Mouse (Mus musculus): ENCODE results near the gene Cdk14. TPM values are rescaled to one million over a fixed set of nuclear protein-coding genes. Genes with fewer than 3 reads are reported as not detected.

Gene Cdk14
- polyA plus RNA-seq, 1 experiment, result 3.1 TPM

- Histone ChIP-seq H3K27me3 (ENCODE audit: control insufficient read depth, insufficient read depth, low read length) (no peaks in the 10 kb centered on the region), H3K27ac (ENCODE audit: control insufficient read depth, insufficient read depth, low read depth, low read length) (no peak overlapping the region), H3K4me1 (ENCODE audit: control insufficient read depth, insufficient read depth, low read length) (no peaks in the 10 kb centered on the region), H3K4me3 (ENCODE audit: control insufficient read depth, low read depth, low read length) (no peak overlapping the region), H3K36me3 (ENCODE audit: control insufficient read depth, insufficient read depth, low read length) (no peaks in the 10 kb centered on the region)
- no peak for TF ChIP-seq POLR2A (IDR thresholded peaks at IDR 0.05; ENCODE audit: control insufficient read depth, low read depth, low read length)
- TF ChIP-seq CTCF (IDR thresholded peaks at IDR 0.05; ENCODE audit: control insufficient read depth, insufficient read depth, insufficient replicate concordance, low read depth, low read length), result no peak
Measured at GRCm38 (mm10) chr5:5261725-5262296, 158.3 kb downstream of the Cdk14 start.

GRCm38 (mm10) chr5:5260966-5261724 is 159.0 kb downstream of the Cdk14 start:
- Histone ChIP-seq H3K27ac (ENCODE audit: control insufficient read depth, insufficient read depth, low read depth, low read length) (no peak overlapping the region), H3K4me1 (ENCODE audit: control insufficient read depth, insufficient read depth, low read length) (no peaks in the 10 kb centered on the region), H3K4me3 (ENCODE audit: control insufficient read depth, low read depth, low read length) (no peak overlapping the region), H3K36me3 (ENCODE audit: control insufficient read depth, insufficient read depth, low read length) (no peaks in the 10 kb centered on the region), H3K27me3 (ENCODE audit: control insufficient read depth, insufficient read depth, low read length) (no peaks in the 10 kb centered on the region)
- no peak for TF ChIP-seq POLR2A (IDR thresholded peaks at IDR 0.05; ENCODE audit: control insufficient read depth, low read depth, low read length)
- no peak for TF ChIP-seq CTCF (IDR thresholded peaks at IDR 0.05; ENCODE audit: control insufficient read depth, insufficient read depth, insufficient replicate concordance, low read depth, low read length)

- TF ChIP-seq CTCF (IDR thresholded peaks at IDR 0.05; ENCODE audit: control insufficient read depth, insufficient read depth, insufficient replicate concordance, low read depth, low read length), result no peak
- no peak for TF ChIP-seq POLR2A (IDR thresholded peaks at IDR 0.05; ENCODE audit: control insufficient read depth, low read depth, low read length)
- Histone ChIP-seq H3K36me3 (ENCODE audit: control insufficient read depth, insufficient read depth, low read length) (no peaks in the 10 kb centered on the region), H3K4me1 (ENCODE audit: control insufficient read depth, insufficient read depth, low read length) (no peaks in the 10 kb centered on the region), H3K4me3 (ENCODE audit: control insufficient read depth, low read depth, low read length) (no peak overlapping the region), H3K27ac (ENCODE audit: control insufficient read depth, insufficient read depth, low read depth, low read length) (no peak overlapping the region), H3K27me3 (ENCODE audit: control insufficient read depth, insufficient read depth, low read length) (no peaks in the 10 kb centered on the region)
Measured at GRCm38 (mm10) chr5:5260309-5260708, 159.8 kb downstream of the Cdk14 start.

GRCm38 (mm10) chr5:5254391-5254790 is 165.7 kb downstream of the Cdk14 start:
- no peak overlapping the region for H3K27ac ChIP-seq (ENCODE audit: control insufficient read depth, insufficient read depth, low read depth, low read length)
- no peaks in the 10 kb centered on the region for H3K36me3 ChIP-seq (ENCODE audit: control insufficient read depth, insufficient read depth, low read length)
- H3K4me3 ChIP-seq (ENCODE audit: control insufficient read depth, low read depth, low read length), result no peak overlapping the region
- H3K27me3 ChIP-seq (ENCODE audit: control insufficient read depth, insufficient read depth, low read length), result no peaks in the 10 kb centered on the region
- TF ChIP-seq CTCF (IDR thresholded peaks at IDR 0.05; ENCODE audit: control insufficient read depth, insufficient read depth, insufficient replicate concordance, low read depth, low read length) (no peak), POLR2A (IDR thresholded peaks at IDR 0.05; ENCODE audit: control insufficient read depth, low read depth, low read length) (no peak)
- no peaks in the 10 kb centered on the region for H3K4me1 ChIP-seq (ENCODE audit: control insufficient read depth, insufficient read depth, low read length)

- Histone ChIP-seq H3K27me3 (ENCODE audit: control insufficient read depth, insufficient read depth, low read length) (no peaks in the 10 kb centered on the region), H3K36me3 (ENCODE audit: control insufficient read depth, insufficient read depth, low read length) (no peaks in the 10 kb centered on the region), H3K4me1 (ENCODE audit: control insufficient read depth, insufficient read depth, low read length) (no peaks in the 10 kb centered on the region), H3K27ac (ENCODE audit: control insufficient read depth, insufficient read depth, low read depth, low read length) (no peak overlapping the region), H3K4me3 (ENCODE audit: control insufficient read depth, low read depth, low read length) (no peak overlapping the region)
- TF ChIP-seq CTCF (IDR thresholded peaks at IDR 0.05; ENCODE audit: control insufficient read depth, insufficient read depth, insufficient replicate concordance, low read depth, low read length) (no peak), POLR2A (IDR thresholded peaks at IDR 0.05; ENCODE audit: control insufficient read depth, low read depth, low read length) (no peak)
Measured at GRCm38 (mm10) chr5:5253177-5253576, 166.9 kb downstream of the Cdk14 start.

- no peaks in the 10 kb centered on the region for H3K4me1 ChIP-seq (ENCODE audit: control insufficient read depth, insufficient read depth, low read length)
Measured at GRCm38 (mm10) chr5:5247671-5248070, 172.4 kb downstream of the Cdk14 start.

GRCm38 (mm10) chr5:5246534-5247175 is 173.5 kb downstream of the Cdk14 start:
- Histone ChIP-seq H3K36me3 (ENCODE audit: control insufficient read depth, insufficient read depth, low read length) (no peaks in the 10 kb centered on the region), H3K4me1 (ENCODE audit: control insufficient read depth, insufficient read depth, low read length) (no peaks in the 10 kb centered on the region), H3K27me3 (ENCODE audit: control insufficient read depth, insufficient read depth, low read length) (no peaks in the 10 kb centered on the region), H3K4me3 (ENCODE audit: control insufficient read depth, low read depth, low read length) (no peak overlapping the region), H3K27ac (ENCODE audit: control insufficient read depth, insufficient read depth, low read depth, low read length) (no peak overlapping the region)
- TF ChIP-seq POLR2A (IDR thresholded peaks at IDR 0.05; ENCODE audit: control insufficient read depth, low read depth, low read length), result no peak
- no peak for TF ChIP-seq CTCF (IDR thresholded peaks at IDR 0.05; ENCODE audit: control insufficient read depth, insufficient read depth, insufficient replicate concordance, low read depth, low read length)

More at GRCm38 (mm10) chr5:5247671-5248070, 172.4 kb downstream of the Cdk14 start:
- H3K4me3 ChIP-seq (ENCODE audit: control insufficient read depth, low read depth, low read length), result no peak overlapping the region
- H3K36me3 ChIP-seq (ENCODE audit: control insufficient read depth, insufficient read depth, low read length), result no peaks in the 10 kb centered on the region
- TF ChIP-seq POLR2A (IDR thresholded peaks at IDR 0.05; ENCODE audit: control insufficient read depth, low read depth, low read length) (no peak), CTCF (IDR thresholded peaks at IDR 0.05; ENCODE audit: control insufficient read depth, insufficient read depth, insufficient replicate concordance, low read depth, low read length) (no peak)
- H3K27ac ChIP-seq (ENCODE audit: control insufficient read depth, insufficient read depth, low read depth, low read length), result no peak overlapping the region
- no peaks in the 10 kb centered on the region for H3K27me3 ChIP-seq (ENCODE audit: control insufficient read depth, insufficient read depth, low read length)

Measured in testis, adult 2 months (tissue).